Mouse (Mus musculus) kidney, adult 2 months (tissue): ENCODE data around the gene Nectin2.

Experiments
- CTCF ChIP-seq: fragments of 200-500 bp; conservative IDR thresholded peaks from 2 replicates; pipeline ENCODE4 v1.5.1; 2011; ENCODE audit warnings: low read depth, mild to moderate bottlenecking, control low read depth, low read length, moderate library complexity, mixed read lengths; ENCODE audit not compliant: insufficient read depth, insufficient read length
- POLR2A ChIP-seq: fragments of 200-500 bp; IDR thresholded peaks from one replicate; pipeline ENCODE4 v1.6.1; 2011; ENCODE audit warnings: low read depth, low read length, control low read depth

- TF ChIP-seq CTCF (no peak), POLR2A (no peak)
These were observed 50.5 kb downstream of the Nectin2 start for GRCm38 (mm10) chr7:19699827-19700148.
